Mouse (Mus musculus) liver, embryonic 14.5 days (tissue): ENCODE measurements around the gene Cit.

Experiments
- CTCF ChIP-seq: IDR thresholded peaks from 2 replicates; pipeline ENCODE4 v1.5.1; 2016; ENCODE audit warnings: antibody characterized with exemption, low read depth, control low read depth
- EP300 ChIP-seq: IDR thresholded peaks from 2 replicates; pipeline ENCODE4 v1.6.1; 2016; ENCODE audit warnings: antibody characterized with exemption, low read depth

DNA sequence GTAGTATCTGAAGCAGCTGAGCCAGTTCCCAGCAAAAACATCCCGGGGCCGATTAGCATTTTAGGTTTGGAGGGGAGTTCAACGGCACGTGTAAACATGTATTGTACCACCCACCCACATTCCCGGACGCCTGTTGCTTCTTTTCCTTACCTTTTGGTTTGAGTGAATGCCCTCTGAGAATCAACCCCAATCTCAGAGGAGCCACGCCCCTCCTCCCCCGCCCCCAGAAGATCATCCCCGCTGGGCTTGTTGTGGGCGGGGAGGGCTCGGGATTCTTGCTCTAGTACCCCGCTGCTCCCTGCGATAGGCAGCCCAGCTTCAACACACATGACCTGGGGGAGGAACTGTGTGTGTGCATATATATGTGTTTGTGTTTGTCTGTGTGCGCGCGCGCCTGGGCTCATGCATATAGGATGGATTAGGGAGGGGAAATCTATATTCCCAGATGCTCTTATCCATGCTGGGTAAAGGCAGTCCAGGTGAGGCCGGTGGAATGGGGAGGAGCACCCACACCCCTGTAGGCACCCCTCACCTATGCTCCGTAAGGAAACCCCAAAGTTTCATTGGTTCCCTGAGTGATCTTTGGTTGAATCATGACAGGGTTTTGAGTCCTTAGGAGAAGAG is 185.6 kb downstream of the Cit start:
- TF ChIP-seq CTCF (no peak), EP300 (no peak)
